Mouse (Mus musculus) spleen, adult 10 weeks (tissue): ENCODE results near the gene Txndc5. TPM values are rescaled to one million over a fixed set of nuclear protein-coding genes. Genes with fewer than 3 reads are reported as not detected.

ENCODE experiments used
- polyA plus RNA-seq: library from polyadenylated mRNA; stranded (reverse); fragments of 350-450 nt; fragmentation: Illumina TruSeq; extraction: RNeasy Lipid Tissue Mini Kit (QIAGEN cat#74804); gene quantifications from one replicate; pipeline ENCODE4 v1.2.3, GENCODE M21; 2015; ENCODE audit warnings: low replicate concordance; ENCODE audit not compliant: insufficient read depth

Gene Txndc5
- 155 TPM for polyA plus RNA-seq

DNA sequence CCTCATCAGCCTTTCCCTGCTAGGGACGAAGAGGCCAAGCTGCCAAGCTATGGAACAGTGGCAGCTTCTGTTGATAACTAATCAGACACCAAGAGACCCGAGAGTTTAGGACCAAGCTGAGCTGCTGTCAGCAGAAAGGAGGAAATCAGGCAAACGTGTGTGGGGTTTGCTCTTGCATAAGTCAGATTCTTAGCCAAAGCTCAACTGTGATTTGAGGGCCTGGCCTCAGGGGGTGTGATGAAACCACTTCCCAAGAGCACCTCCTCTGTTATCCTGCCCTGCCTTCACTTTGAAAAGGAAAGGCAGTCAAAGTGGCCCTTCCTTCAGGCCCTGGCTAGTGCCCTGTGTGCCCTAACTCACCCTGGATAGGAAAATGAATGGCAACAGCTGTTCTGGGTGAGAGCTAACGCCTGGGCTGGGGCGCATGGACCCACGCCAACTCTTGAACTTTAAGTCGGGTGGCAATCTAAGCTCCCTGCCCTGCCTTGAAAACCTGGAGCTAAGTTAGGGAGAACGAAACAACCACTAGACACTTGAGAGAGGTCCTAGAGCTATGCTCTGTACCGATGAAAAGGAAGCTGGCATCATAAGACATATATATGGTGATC, at the start of gene Txndc5:
Gene Txndc5, minus strand, starts transcription at position 138 of the 608 bp plus-strand sequence.

Other genes with a start within 250 kb of the Txndc5 start
- 5.7 TPM for gene Bmp6, start 183.7 kb downstream of the Txndc5 start, polyA plus RNA-seq
- gene Bloc1s5, start 106.3 kb upstream of the Txndc5 start, polyA plus RNA-seq = 6.2 TPM
- 21.4 TPM for gene Eef1e1, start 130.2 kb upstream of the Txndc5 start, polyA plus RNA-seq